Mouse (Mus musculus) ES-E14 (cell line): ENCODE results near the gene Ttll8.

ENCODE experiments used
- CHD2 ChIP-seq: IDR thresholded peaks from 2 replicates; pipeline ENCODE4 v1.6.1; 2014; ENCODE audit warnings: mild to moderate bottlenecking, low read depth, low read length, inconsistent platforms
- MAFK ChIP-seq: IDR thresholded peaks from 2 replicates; pipeline ENCODE4 v1.6.1; 2014; ENCODE audit warnings: mild to moderate bottlenecking, low read depth, low read length, inconsistent platforms; ENCODE audit not compliant: insufficient read depth

DNA sequence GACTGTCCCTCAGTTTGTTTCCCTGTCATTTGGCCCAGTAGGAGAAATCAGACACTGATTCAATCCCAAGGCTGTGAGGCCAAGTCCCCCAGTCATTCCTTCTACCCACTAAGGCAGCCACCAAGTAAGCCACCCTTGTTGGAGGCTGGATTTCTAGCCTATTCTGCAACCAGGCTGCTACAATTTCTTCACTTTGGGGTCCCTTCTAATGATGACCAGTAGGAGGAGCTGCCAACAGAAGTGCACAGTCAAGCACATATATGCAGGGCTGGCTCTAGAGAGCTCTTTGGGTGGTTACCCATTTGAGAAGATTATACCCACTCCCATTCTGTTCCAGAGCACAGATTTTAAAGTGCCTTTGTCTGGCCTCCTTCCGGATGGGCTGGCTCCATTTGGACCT lies 51.1 kb downstream of the Ttll8 start:
- TF ChIP-seq CHD2 (no peak), MAFK (0 out of 2 replicates have a peak, but pooled peaks have one; percentile 20)
